Comparison of ENCODE assay signal across 8 mouse cellular contexts in the genomic region with DNA sequence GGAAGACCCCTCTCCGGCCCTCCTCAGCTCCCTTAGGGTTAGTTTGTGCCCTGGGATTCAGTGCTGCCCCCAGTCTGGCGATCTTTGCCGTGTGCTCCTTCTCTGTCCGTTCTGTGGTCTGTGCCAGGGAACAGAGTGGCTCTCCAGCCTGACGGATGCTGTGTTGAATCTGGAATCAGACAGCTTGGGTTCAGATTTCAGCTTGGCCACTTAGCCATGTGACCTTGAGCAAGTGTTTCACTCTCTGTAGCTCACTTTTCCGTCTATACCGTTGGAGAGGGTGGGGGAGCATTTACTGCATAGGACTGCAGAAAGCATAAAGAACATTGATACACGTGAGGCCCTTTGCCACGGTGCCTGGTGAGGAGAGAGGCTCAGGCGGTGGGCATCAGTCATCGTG. TPM values are rescaled to one million over a fixed set of nuclear protein-coding genes. Genes with fewer than 3 reads are reported as not detected.
DNase-seq lines count a peak whose midpoint lies in the region; ATAC-seq and TF ChIP-seq lines count a peak whose summit lies in the region.

No protein-coding gene starts in this region.

- DNase-seq in embryo, embryonic 10 days (ENCODE audit: low spot score), result peak; percentile 21
- DNase-seq in embryo, embryonic 11 days, result no peak
- DNase-seq in testis, postnatal 14 days (ENCODE audit: low spot score), result no peak
- DNase-seq in limb, embryonic 14.5 days (ENCODE audit: low spot score), result no peak
- no peak for DNase-seq in right cerebral cortex, postnatal 10 days (ENCODE audit: low spot score in 2 of 2)
- DNase-seq in adipocyte (ENCODE audit: low spot score), result no peak
- DNase-seq in right cerebral cortex, adult 18-20 months, result no peak

- H3K9ac ChIP-seq in limb, embryonic 14.5 days (ENCODE audit: low read depth, low read length, severe bottlenecking), result no peak overlapping the region

- peaks cover 11% of the 10 kb centered on the region for H3K4me1 ChIP-seq in testis, adult 2 months (ENCODE audit: control insufficient read depth, insufficient read depth, low read length)
- peaks cover 54% of the 10 kb centered on the region for H3K4me1 ChIP-seq in limb, embryonic 14.5 days (ENCODE audit: control insufficient read depth, insufficient read depth, low read length)

- no peaks in the 10 kb centered on the region for H3K36me3 ChIP-seq in testis, adult 2 months (ENCODE audit: control insufficient read depth, insufficient read depth, low read length)
- H3K36me3 ChIP-seq in limb, embryonic 14.5 days (ENCODE audit: control insufficient read depth, insufficient read depth, low read length), result no peaks in the 10 kb centered on the region

- H3K9me3 ChIP-seq in limb, embryonic 14.5 days (ENCODE audit: control insufficient read depth, low read length), result no peaks in the 10 kb centered on the region

- no peak for TF ChIP-seq CTCF in testis, adult 2 months (IDR thresholded peaks at IDR 0.05; ENCODE audit: control insufficient read depth, insufficient read depth, insufficient replicate concordance, low read depth, low read length)

- no peak overlapping the region for H3K4me2 ChIP-seq in limb, embryonic 14.5 days (replicated peaks; ENCODE audit: low read depth, low read length, severe bottlenecking)

- no peak for ATAC-seq in limb, embryonic 14.5 days (ENCODE audit: low FRiP score, low read depth)

- no peak for TF ChIP-seq POLR2A in testis, adult 2 months (IDR thresholded peaks at IDR 0.05; ENCODE audit: control insufficient read depth, low read depth, low read length)
- no peak for TF ChIP-seq POLR2A in limb, embryonic 14.5 days (IDR thresholded peaks at IDR 0.05; ENCODE audit: borderline replicate concordance, extremely low read depth, insufficient read depth, insufficient read length)

- WGBS in limb, embryonic 14.5 days, result 65% methylated on average over 11 of the region's 11 CpGs

- H3K27me3 ChIP-seq in testis, adult 2 months (ENCODE audit: control insufficient read depth, insufficient read depth, low read length), result no peaks in the 10 kb centered on the region
- H3K27me3 ChIP-seq in limb, embryonic 14.5 days (ENCODE audit: control insufficient read depth, insufficient read depth, low read length), result no peaks in the 10 kb centered on the region

- peak overlapping the region; percentile 42; the same call in 1 of the 2 replicates for H3K27ac ChIP-seq in testis, adult 2 months (ENCODE audit: control insufficient read depth, insufficient read depth, low read depth, low read length)
- H3K27ac ChIP-seq in limb, embryonic 14.5 days (replicated peaks; ENCODE audit: low read depth, low read length), result peak overlapping the region; percentile 44; the same call in 1 of the 2 replicates

- H3K4me3 ChIP-seq in testis, adult 2 months (ENCODE audit: control insufficient read depth, low read depth, low read length), result no peak overlapping the region
- H3K4me3 ChIP-seq in limb, embryonic 14.5 days (replicated peaks; ENCODE audit: low read length), result no peak overlapping the region

RNA-seq across cellular contexts. Expression of gene Mrps23, which starts 44.8 kb away (rescaled TPM):
- polyA plus RNA-seq in testis, adult 2 months (2012; rRNA removed), result 29.8 and 46.7 TPM in 2 replicates
- 46.9 and 63.5 TPM in 2 replicates for polyA plus RNA-seq in limb, embryonic 14.5 days (2012; rRNA removed)
- 60.2 and 64.7 TPM in 2 replicates for polyA plus RNA-seq in limb, embryonic 14.5 days (2014; fragmentation: Nextera tagmentation; extraction: Ambion mirVana)
